Comparison of ENCODE assay signal across 9 mouse cellular contexts in the genomic region with DNA sequence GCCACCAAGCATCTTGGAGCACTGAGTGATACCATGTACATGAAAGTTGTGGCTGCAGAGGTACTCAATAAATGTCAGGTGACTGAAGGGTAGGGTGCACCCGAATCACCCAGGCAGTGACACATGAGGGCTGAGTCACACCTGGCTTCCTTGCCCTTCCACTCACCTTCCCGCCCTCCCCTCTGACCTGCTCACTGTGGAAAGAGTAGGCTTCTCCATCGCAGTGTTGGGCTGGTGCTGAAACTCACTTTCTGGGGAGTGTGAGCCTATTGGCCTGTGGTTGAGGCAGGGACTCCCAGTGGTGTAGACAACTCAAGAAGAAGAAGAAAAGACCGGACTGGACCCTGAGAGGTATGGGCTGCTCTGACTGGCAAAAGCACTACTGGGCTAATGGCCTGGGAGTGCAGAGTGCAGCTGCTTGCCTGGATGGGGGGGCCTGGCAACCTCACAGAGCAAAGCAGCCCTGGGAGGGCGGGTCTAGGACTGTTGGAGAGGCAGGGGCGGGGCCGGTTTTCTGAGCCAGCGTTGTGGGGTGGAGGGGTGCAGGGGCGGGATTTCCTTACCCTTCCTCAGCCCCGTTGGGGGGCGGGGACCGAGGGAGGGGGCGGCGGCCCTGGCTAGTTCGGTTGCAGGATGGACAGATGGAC. TPM values are rescaled to one million over a fixed set of nuclear protein-coding genes. Genes with fewer than 3 reads are reported as not detected.
DNase-seq lines count a peak whose midpoint lies in the region; ATAC-seq and TF ChIP-seq lines count a peak whose summit lies in the region.
"Had no signal": no experiment of that assay in that cellular context is flagged by ENCODE, and none has a peak within 500 bp of the region (broad histone marks: within the 10 kb centered on the region; RNA-seq: fewer than 3 reads in every experiment).

No protein-coding gene starts in this region.

- no peak for TF ChIP-seq CTCF in lung, embryonic 14.5 days (IDR thresholded peaks at IDR 0.05; ENCODE audit: low read depth)

- peaks cover 12% of the 10 kb centered on the region for H3K36me3 ChIP-seq in embryonic facial prominence, embryonic 13.5 days
- H3K36me3 ChIP-seq in lung, embryonic 14.5 days (ENCODE audit: insufficient read depth): no peaks in the 10 kb centered on the region
- H3K36me3 ChIP-seq in midbrain, embryonic 14.5 days (ENCODE audit: control insufficient read depth, insufficient read depth, low read length): no peaks in the 10 kb centered on the region
- no peaks in the 10 kb centered on the region for H3K36me3 ChIP-seq in midbrain, embryonic 13.5 days

- peak overlapping the region; percentile 54 for H3K4me2 ChIP-seq in embryonic facial prominence, embryonic 13.5 days
- peak overlapping the region; percentile 50 for H3K4me2 ChIP-seq in lung, embryonic 14.5 days
- H3K4me2 ChIP-seq in midbrain, embryonic 14.5 days (ENCODE audit: low read length): no peak overlapping the region
- no peak overlapping the region for H3K4me2 ChIP-seq in midbrain, embryonic 13.5 days (replicated peaks)

- no peaks in the 10 kb centered on the region for H3K27me3 ChIP-seq in embryonic facial prominence, embryonic 13.5 days
- no peaks in the 10 kb centered on the region for H3K27me3 ChIP-seq in lung, embryonic 14.5 days (ENCODE audit: insufficient read depth, low read length)
- H3K27me3 ChIP-seq in midbrain, embryonic 14.5 days (ENCODE audit: control insufficient read depth, insufficient read depth, low read length): no peaks in the 10 kb centered on the region
- no peaks in the 10 kb centered on the region for H3K27me3 ChIP-seq in midbrain, embryonic 13.5 days

- no peaks in the 10 kb centered on the region for H3K9me3 ChIP-seq in embryonic facial prominence, embryonic 13.5 days
- H3K9me3 ChIP-seq in lung, embryonic 14.5 days (ENCODE audit: low read depth, low read length): no peaks in the 10 kb centered on the region
- H3K9me3 ChIP-seq in midbrain, embryonic 14.5 days (ENCODE audit: control insufficient read depth, low read length): no peaks in the 10 kb centered on the region
- H3K9me3 ChIP-seq in midbrain, embryonic 13.5 days: no peaks in the 10 kb centered on the region
- H3K9me3 ChIP-seq: megakaryocyte, embryonic 14.5 days had no signal

- intact Hi-C loops in heart, postnatal 36 days (cut with DNase I): loop anchor here (2.0 kb wide), 1 partner anchor 49 kb away; no protein-coding TSS in a partner anchor

- 0 out of 2 replicates have a peak overlapping the region, but pooled peaks have one; percentile 40 for H3K9ac ChIP-seq in embryonic facial prominence, embryonic 13.5 days
- no peak overlapping the region; the same call in 1 of the 2 replicates for H3K9ac ChIP-seq in lung, embryonic 14.5 days
- H3K9ac ChIP-seq in midbrain, embryonic 14.5 days (replicated peaks; ENCODE audit: low read length): no peak overlapping the region
- H3K9ac ChIP-seq in midbrain, embryonic 13.5 days (replicated peaks): no peak overlapping the region

- peaks cover 48% of the 10 kb centered on the region for H3K4me1 ChIP-seq in embryonic facial prominence, embryonic 13.5 days
- H3K4me1 ChIP-seq in lung, embryonic 14.5 days (ENCODE audit: insufficient read depth): peaks cover 9% of the 10 kb centered on the region; the same call in 1 of the 2 replicates
- H3K4me1 ChIP-seq in midbrain, embryonic 14.5 days (ENCODE audit: control insufficient read depth, insufficient read depth, low read length): peaks cover 13% of the 10 kb centered on the region
- H3K4me1 ChIP-seq in midbrain, embryonic 13.5 days (replicated peaks): peaks cover 16% of the 10 kb centered on the region

- no peak for ATAC-seq in embryonic facial prominence, embryonic 13.5 days (ENCODE audit: insufficient number of reproducible peaks, insufficient read depth, low FRiP score, low TSS enrichment, low read depth)
- ATAC-seq in lung, embryonic 14.5 days (ENCODE audit: insufficient read depth): no peak
- ATAC-seq in midbrain, embryonic 14.5 days (ENCODE audit: low FRiP score, low TSS enrichment): no peak
- ATAC-seq in midbrain, embryonic 13.5 days: no peak

- peak; percentile 13 for DNase-seq in right cerebral cortex, postnatal 4 days
- DNase-seq in right cerebral cortex, postnatal 36 days (ENCODE audit: low spot score in 2 of 2): no peak
- peak; percentile 38 to 48 for DNase-seq in heart, postnatal 36 days
- peak; percentile 66 for DNase-seq in lung, embryonic 14.5 days
- no peak for DNase-seq in T-cell, adult 2 months (ENCODE audit: low spot score)
- no peak for DNase-seq in midbrain, embryonic 14.5 days

- H3K4me3 ChIP-seq in embryonic facial prominence, embryonic 13.5 days: peak overlapping the region; percentile 29
- peak overlapping the region; percentile 10; the same call in 1 of the 2 replicates for H3K4me3 ChIP-seq in lung, embryonic 14.5 days (ENCODE audit: low read depth, low read length)
- no peak overlapping the region for H3K4me3 ChIP-seq in midbrain, embryonic 14.5 days (replicated peaks; ENCODE audit: low read depth, low read length)
- H3K4me3 ChIP-seq in midbrain, embryonic 13.5 days (replicated peaks): no peak overlapping the region
- H3K4me3 ChIP-seq: megakaryocyte, embryonic 14.5 days had no signal

- WGBS in embryonic facial prominence, embryonic 13.5 days: 20% methylated on average over 15 of the region's 15 CpGs
- WGBS in lung, embryonic 14.5 days: 26% methylated on average over 15 of the region's 15 CpGs
- WGBS in midbrain, embryonic 14.5 days: 23% methylated on average over 15 of the region's 15 CpGs
- WGBS in midbrain, embryonic 13.5 days: 18% methylated on average over 14 of the region's 15 CpGs

- H3K27ac ChIP-seq in embryonic facial prominence, embryonic 13.5 days: no peak overlapping the region
- no peak overlapping the region for H3K27ac ChIP-seq in lung, embryonic 14.5 days (ENCODE audit: low read depth)
- H3K27ac ChIP-seq in midbrain, embryonic 14.5 days (replicated peaks; ENCODE audit: low read depth, low read length): no peak overlapping the region
- H3K27ac ChIP-seq in midbrain, embryonic 13.5 days: no peak overlapping the region

RNA-seq across cellular contexts. Expression of gene Ucn2, which starts 2.0 kb away (rescaled TPM):
- polyA plus RNA-seq in embryonic facial prominence, embryonic 13.5 days (2015; fragmentation: Nextera tagmentation; extraction: Ambion mirVana): 0.30 and 0.83 TPM in 2 replicates
- total RNA-seq in heart, postnatal 36 days (2021): not detected
- not detected in 2 replicates for polyA plus RNA-seq in lung, embryonic 14.5 days (2014; fragmentation: Nextera tagmentation; extraction: Ambion mirVana)
- not detected in 2 replicates for polyA plus RNA-seq in midbrain, embryonic 14.5 days (2014; fragmentation: Nextera tagmentation; extraction: Ambion mirVana)
- not detected in 2 replicates for polyA plus RNA-seq in midbrain, embryonic 13.5 days (2015; fragmentation: Nextera tagmentation; extraction: Ambion mirVana)

RNA-seq across cellular contexts. Expression of gene Pfkfb4, which starts 3.8 kb away (rescaled TPM):
- 17.1 and 19.0 TPM in 2 replicates for polyA plus RNA-seq in embryonic facial prominence, embryonic 13.5 days (2015; fragmentation: Nextera tagmentation; extraction: Ambion mirVana)
- total RNA-seq in heart, postnatal 36 days (2021): 1 to 10 TPM; 2.3 to 2.4 TPM
- polyA plus RNA-seq in lung, embryonic 14.5 days (2014; fragmentation: Nextera tagmentation; extraction: Ambion mirVana): 7.6 and 9.7 TPM in 2 replicates
- 26.1 and 26.3 TPM in 2 replicates for polyA plus RNA-seq in midbrain, embryonic 14.5 days (2014; fragmentation: Nextera tagmentation; extraction: Ambion mirVana)
- 24.4 and 30.6 TPM in 2 replicates for polyA plus RNA-seq in midbrain, embryonic 13.5 days (2015; fragmentation: Nextera tagmentation; extraction: Ambion mirVana)

RNA-seq across cellular contexts. Expression of gene Col7a1, which starts 34.4 kb away (rescaled TPM):
- 24.6 and 26.0 TPM in 2 replicates for polyA plus RNA-seq in embryonic facial prominence, embryonic 13.5 days (2015; fragmentation: Nextera tagmentation; extraction: Ambion mirVana)
- under 1 TPM; 0.31 to 0.81 TPM for total RNA-seq in heart, postnatal 36 days (2021)
- 1.7 and 2.1 TPM in 2 replicates for polyA plus RNA-seq in lung, embryonic 14.5 days (2014; fragmentation: Nextera tagmentation; extraction: Ambion mirVana)
- polyA plus RNA-seq in midbrain, embryonic 14.5 days (2014; fragmentation: Nextera tagmentation; extraction: Ambion mirVana): 0.84 and 1.5 TPM in 2 replicates
- polyA plus RNA-seq in midbrain, embryonic 13.5 days (2015; fragmentation: Nextera tagmentation; extraction: Ambion mirVana): 1.7 and 1.8 TPM in 2 replicates

RNA-seq across cellular contexts. Expression of gene Shisa5, which starts 50.5 kb away (rescaled TPM):
- polyA plus RNA-seq in embryonic facial prominence, embryonic 13.5 days (2015; fragmentation: Nextera tagmentation; extraction: Ambion mirVana): 65.4 and 76.0 TPM in 2 replicates
- total RNA-seq in heart, postnatal 36 days (2021): 10 to 100 TPM; 36.1 to 51.4 TPM
- 56.6 and 61.0 TPM in 2 replicates for polyA plus RNA-seq in lung, embryonic 14.5 days (2014; fragmentation: Nextera tagmentation; extraction: Ambion mirVana)
- polyA plus RNA-seq in midbrain, embryonic 14.5 days (2014; fragmentation: Nextera tagmentation; extraction: Ambion mirVana): 49.1 and 49.9 TPM in 2 replicates
- 43.7 and 44.3 TPM in 2 replicates for polyA plus RNA-seq in midbrain, embryonic 13.5 days (2015; fragmentation: Nextera tagmentation; extraction: Ambion mirVana)

RNA-seq across cellular contexts. Expression of gene Uqcrc1, which starts 51.4 kb away (rescaled TPM):
- polyA plus RNA-seq in embryonic facial prominence, embryonic 13.5 days (2015; fragmentation: Nextera tagmentation; extraction: Ambion mirVana): 422 and 457 TPM in 2 replicates
- 1,000 to 10,000 TPM; 2,339 to 2,528 TPM for total RNA-seq in heart, postnatal 36 days (2021)
- polyA plus RNA-seq in lung, embryonic 14.5 days (2014; fragmentation: Nextera tagmentation; extraction: Ambion mirVana): 446 and 454 TPM in 2 replicates
- polyA plus RNA-seq in midbrain, embryonic 14.5 days (2014; fragmentation: Nextera tagmentation; extraction: Ambion mirVana): 432 and 472 TPM in 2 replicates
- 366 and 383 TPM in 2 replicates for polyA plus RNA-seq in midbrain, embryonic 13.5 days (2015; fragmentation: Nextera tagmentation; extraction: Ambion mirVana)

Comparison
In these comparisons a context has a peak if more than half of its experiments do, and no peak if none do; other contexts are left out.
1. DNase-seq: peak in right cerebral cortex, postnatal 4 days (single experiment), heart, postnatal 36 days (2 of 2) and lung, embryonic 14.5 days (single experiment); none in right cerebral cortex, postnatal 36 days (0 of 2), T-cell, adult 2 months (single experiment) and midbrain, embryonic 14.5 days (single experiment).
2. H3K4me2 ChIP-seq: peak in embryonic facial prominence, embryonic 13.5 days (single experiment) and lung, embryonic 14.5 days (single experiment); none in midbrain, embryonic 14.5 days (single experiment) and midbrain, embryonic 13.5 days (single experiment).
3. H3K4me3 ChIP-seq: peak in embryonic facial prominence, embryonic 13.5 days (single experiment) and lung, embryonic 14.5 days (single experiment); none in midbrain, embryonic 14.5 days (single experiment) and midbrain, embryonic 13.5 days (single experiment).